Mouse (Mus musculus) midbrain, embryonic 10.5 days (tissue): Measurements from ENCODE around the gene Fam78b. TPM values are rescaled to one million over a fixed set of nuclear protein-coding genes. Genes with fewer than 3 reads are reported as not detected.

Experiments used
- DNase-seq: peaks from one replicate; pipeline ENCODE4 v3.0.0-alpha.2; 2017; ENCODE audit warnings: low spot score
- H3K27ac ChIP-seq: fragments of 300-500 bp; sonication (generic); replicated peaks from 2 replicates; pipeline ENCODE4 v1.5.1; 2016; ENCODE audit warnings: mild to moderate bottlenecking
- H3K27me3 ChIP-seq: fragments of 300-500 bp; sonication (generic); 2 replicates; pipeline ENCODE4 v1.6.1; 2016; ENCODE audit warnings: low read depth, mild to moderate bottlenecking; ENCODE audit not compliant: poor library complexity, severe bottlenecking
- H3K36me3 ChIP-seq: fragments of 300-500 bp; sonication (generic); 2 replicates; pipeline ENCODE4 v1.6.1; 2016; ENCODE audit warnings: mild to moderate bottlenecking, moderate library complexity
- H3K4me1 ChIP-seq: fragments of 300-500 bp; sonication (generic); 2 replicates; pipeline ENCODE4 v1.6.1; 2016
- H3K4me3 ChIP-seq: fragments of 300-500 bp; sonication (generic); 2 replicates; pipeline ENCODE4 v1.5.1; 2016; ENCODE audit warnings: mild to moderate bottlenecking, moderate library complexity
- H3K9me3 ChIP-seq: fragments of 300-500 bp; sonication (generic); replicated peaks from 2 replicates; pipeline ENCODE4 v1.6.1; 2016; ENCODE audit warnings: mild to moderate bottlenecking
- WGBS: fragments of 180-500 bp; shearing (Covaris S2); methylation state at CpG from one replicate; pipeline ENCODE4 v1.1.7; 2016; 5-methylcytosine and 5-hydroxymethylcytosine counted together
- polyA plus RNA-seq: library from polyadenylated mRNA; unstranded; fragments of >200 nt; fragmentation: Nextera tagmentation; extraction: Ambion mirVana; gene quantifications from 2 replicates; pipeline ENCODE4 v1.2.1, GENCODE M21; 2016

Fam78b gene
- polyA plus RNA-seq, 1 experiment from 2014 or later = 1.7 TPM

DNA sequence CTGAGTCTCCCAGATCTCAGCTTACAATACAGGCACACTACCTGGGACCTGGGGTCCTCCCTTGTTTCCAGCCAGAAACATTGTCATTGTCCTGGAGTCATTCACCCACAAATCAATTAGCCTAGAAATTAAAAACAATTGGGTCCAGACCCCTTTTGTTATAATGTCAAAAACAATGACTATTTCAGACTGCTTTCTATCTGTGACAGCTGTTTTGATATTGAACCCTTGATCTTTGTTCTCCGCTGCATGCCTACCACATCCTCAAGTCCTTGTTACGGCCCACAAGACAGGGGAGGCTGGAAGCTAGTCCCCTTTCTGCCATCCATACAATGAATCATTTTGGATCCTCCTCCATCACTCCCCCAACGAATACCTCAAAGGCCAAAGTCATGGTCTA, 80.7 kb downstream of the Fam78b start:
- no peak for DNase-seq
- H3K27me3 ChIP-seq = no peaks in the 10 kb centered on the region
- no peak overlapping the region for H3K27ac ChIP-seq
- H3K36me3 ChIP-seq = 0 out of 2 replicates have a peak, but pooled peaks cover 3% of the 10 kb centered on the region
- H3K4me3 ChIP-seq = no peak overlapping the region
- peaks cover 15% of the 10 kb centered on the region for H3K4me1 ChIP-seq
- 71% methylated on average over 3 of the region's 3 CpGs for WGBS
- H3K9me3 ChIP-seq = no peaks in the 10 kb centered on the region

- DNase-seq = peak; percentile 22
- Histone ChIP-seq H3K27ac (peak overlapping the region; percentile 65), H3K4me1 (peaks cover 15% of the 10 kb centered on the region), H3K9me3 (no peaks in the 10 kb centered on the region), H3K27me3 (no peaks in the 10 kb centered on the region), H3K4me3 (no peak overlapping the region), H3K36me3 (0 out of 2 replicates have a peak, but pooled peaks cover 3% of the 10 kb centered on the region)
- 32% methylated on average over 4 of the region's 4 CpGs for WGBS
Observed at GRCm38 (mm10) chr1:167082506-167083100, 81.4 kb downstream of the Fam78b start.

GRCm38 (mm10) chr1:167083181-167083580, 82.0 kb downstream of the Fam78b start:
- H3K9me3 ChIP-seq = no peaks in the 10 kb centered on the region
- peaks cover 15% of the 10 kb centered on the region for H3K4me1 ChIP-seq
- H3K4me3 ChIP-seq = no peak overlapping the region
- 0 out of 2 replicates have a peak, but pooled peaks cover 3% of the 10 kb centered on the region for H3K36me3 ChIP-seq
- peak overlapping the region; percentile 65; the same call in 1 of the 2 replicates for H3K27ac ChIP-seq
- 91% methylated on average over 2 of the region's 2 CpGs for WGBS
- H3K27me3 ChIP-seq = no peaks in the 10 kb centered on the region
- no peak for DNase-seq

DNA sequence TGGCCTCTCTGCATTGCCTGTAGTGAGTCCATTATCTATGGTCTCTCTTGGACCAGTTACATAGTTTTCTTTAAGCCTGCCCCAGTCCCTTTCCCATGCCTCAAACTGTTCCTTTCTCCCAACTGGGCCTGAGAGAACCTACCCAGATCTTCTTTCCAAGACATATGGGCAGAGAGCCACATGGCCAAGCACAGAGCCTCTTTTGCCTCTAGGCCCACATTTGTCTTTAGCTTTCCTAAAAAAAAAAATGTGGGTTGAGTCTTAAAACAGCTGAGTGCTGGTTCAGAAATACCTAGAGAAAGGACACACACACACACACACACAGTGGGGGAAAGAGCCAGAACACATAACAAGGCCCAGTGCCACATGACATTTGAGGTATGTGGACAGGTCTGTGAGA, 83.1 kb downstream of the Fam78b start:
- no peak overlapping the region for H3K27ac ChIP-seq
- no peak for DNase-seq
- peaks cover 15% of the 10 kb centered on the region for H3K4me1 ChIP-seq
- H3K36me3 ChIP-seq = no peaks in the 10 kb centered on the region
- no peak overlapping the region for H3K4me3 ChIP-seq
- H3K27me3 ChIP-seq = no peaks in the 10 kb centered on the region
- no peaks in the 10 kb centered on the region for H3K9me3 ChIP-seq

DNA sequence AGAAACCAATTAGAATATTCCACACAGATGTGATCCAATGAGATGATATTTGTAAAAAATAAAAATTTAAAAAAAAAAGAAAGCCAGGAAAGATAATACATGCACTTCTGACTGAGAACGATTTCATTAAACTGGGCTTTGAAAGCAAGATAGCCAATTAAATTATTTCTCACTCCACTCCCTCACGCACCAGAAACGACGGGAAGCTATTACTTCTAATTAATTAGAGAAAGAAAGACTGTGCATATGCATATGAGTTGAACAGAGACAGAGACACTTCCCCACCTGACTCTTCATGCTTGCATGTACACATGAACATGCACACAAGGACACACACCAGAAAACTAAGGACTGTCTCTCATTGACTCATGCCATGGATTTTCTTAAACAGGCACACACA, 84.2 kb downstream of the Fam78b start:
- Histone ChIP-seq H3K27me3 (no peaks in the 10 kb centered on the region), H3K36me3 (no peaks in the 10 kb centered on the region), H3K27ac (no peak overlapping the region), H3K9me3 (no peaks in the 10 kb centered on the region), H3K4me3 (no peak overlapping the region), H3K4me1 (peaks cover 15% of the 10 kb centered on the region)
- WGBS = 88% methylated on average over 4 of the region's 4 CpGs
- no peak for DNase-seq

DNA sequence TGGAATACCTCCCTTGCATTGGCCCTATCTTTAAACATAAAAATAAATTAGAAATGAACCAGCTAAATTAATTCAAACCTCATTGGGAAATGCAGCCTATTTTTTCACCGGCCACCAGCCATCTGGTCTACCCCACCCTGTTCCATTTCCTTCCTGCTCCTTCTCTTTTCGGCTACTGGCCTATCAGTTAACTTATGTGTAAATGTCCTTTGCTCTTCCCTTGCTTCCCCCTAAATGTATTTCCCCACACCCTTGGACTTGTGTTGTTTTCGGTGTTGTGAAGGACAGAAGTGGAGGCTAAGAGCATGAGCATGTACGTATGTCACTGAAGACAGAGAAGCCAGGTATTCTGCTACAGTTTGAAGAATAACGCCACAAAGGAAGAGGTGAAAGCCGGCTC, 89.2 kb downstream of the Fam78b start:
- Histone ChIP-seq H3K4me3 (no peak overlapping the region), H3K27me3 (no peaks in the 10 kb centered on the region), H3K4me1 (no peaks in the 10 kb centered on the region), H3K27ac (no peak overlapping the region), H3K36me3 (no peaks in the 10 kb centered on the region), H3K9me3 (no peaks in the 10 kb centered on the region)
- DNase-seq = no peak
- WGBS = 90% methylated on average over 6 of the region's 6 CpGs

DNA sequence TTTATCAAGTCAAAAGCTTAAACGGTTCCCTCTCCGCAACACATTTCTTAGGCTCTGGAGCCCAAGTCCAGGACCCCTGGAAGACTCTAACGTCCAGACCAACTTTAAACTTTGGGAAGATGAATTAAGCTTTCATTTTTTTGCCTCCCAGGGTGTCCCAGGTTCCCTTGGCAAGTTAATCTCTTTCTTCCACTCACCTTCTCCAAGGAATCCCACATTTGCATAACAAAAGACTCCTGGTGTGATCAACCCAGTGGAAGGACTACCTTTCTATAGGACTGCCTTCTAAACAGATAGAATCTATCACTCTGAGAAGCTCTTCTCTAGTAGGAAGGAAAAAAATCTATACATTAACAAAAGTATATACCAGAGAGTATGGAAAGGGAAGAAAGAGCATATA, 92.3 kb downstream of the Fam78b start:
- no peak overlapping the region for H3K27ac ChIP-seq
- no peaks in the 10 kb centered on the region for H3K36me3 ChIP-seq
- WGBS = 53% methylated on average over 3 of the region's 3 CpGs
- H3K4me3 ChIP-seq = no peak overlapping the region
- no peaks in the 10 kb centered on the region for H3K4me1 ChIP-seq
- no peaks in the 10 kb centered on the region for H3K27me3 ChIP-seq
- H3K9me3 ChIP-seq = no peaks in the 10 kb centered on the region
- DNase-seq = no peak

- no peaks in the 10 kb centered on the region for H3K27me3 ChIP-seq
- no peaks in the 10 kb centered on the region for H3K4me1 ChIP-seq
- DNase-seq = no peak
- H3K36me3 ChIP-seq = no peaks in the 10 kb centered on the region
- no peak overlapping the region for H3K4me3 ChIP-seq
- WGBS = 90% methylated on average over 10 of the region's 10 CpGs
- no peaks in the 10 kb centered on the region for H3K9me3 ChIP-seq
- H3K27ac ChIP-seq = no peak overlapping the region
Observed at GRCm38 (mm10) chr1:167094589-167095148, 93.5 kb downstream of the Fam78b start.

DNA sequence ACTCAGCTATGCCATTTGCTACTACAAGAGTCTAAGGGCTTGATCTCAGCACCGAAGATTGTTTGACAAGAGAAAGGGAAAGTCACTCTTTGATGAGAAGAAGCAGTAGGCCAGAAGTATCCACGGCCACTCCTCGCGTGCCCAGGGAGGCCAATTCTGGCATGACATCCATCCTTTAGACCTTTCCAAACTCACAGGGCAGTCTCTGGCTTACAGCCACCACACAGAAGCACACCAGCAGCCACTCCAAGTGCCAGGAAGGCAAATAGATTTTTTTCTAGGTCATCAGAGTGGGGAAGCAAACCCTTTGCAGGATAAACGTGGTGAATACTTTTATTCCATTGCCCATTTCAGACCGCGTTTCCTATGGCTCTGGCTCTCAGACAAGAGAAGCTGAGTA, 97.5 kb downstream of the Fam78b start:
- H3K27ac ChIP-seq = no peak overlapping the region
- 91% methylated on average over 7 of the region's 7 CpGs for WGBS
- no peaks in the 10 kb centered on the region for H3K27me3 ChIP-seq
- no peaks in the 10 kb centered on the region for H3K9me3 ChIP-seq
- no peaks in the 10 kb centered on the region for H3K36me3 ChIP-seq
- DNase-seq = no peak
- H3K4me1 ChIP-seq = no peaks in the 10 kb centered on the region
- no peak overlapping the region for H3K4me3 ChIP-seq

DNA sequence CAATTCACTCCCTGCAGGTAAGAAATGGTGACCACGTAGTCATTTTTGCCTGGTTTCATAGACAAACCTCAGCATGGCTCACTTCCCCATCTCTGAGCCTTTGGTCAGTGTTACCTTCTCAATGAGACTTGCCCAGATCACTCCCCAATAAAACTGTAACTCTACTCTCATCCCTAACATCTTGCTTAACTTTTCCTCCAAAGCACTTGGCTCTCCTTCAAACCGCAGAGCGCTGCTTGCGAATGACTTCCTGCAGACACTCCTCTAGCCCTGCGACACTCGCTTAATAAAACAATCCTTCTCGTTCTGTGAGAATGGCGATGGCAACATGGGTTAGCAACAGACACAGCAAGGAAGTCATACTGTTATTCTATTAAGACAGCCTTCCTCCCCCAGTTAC, 100.8 kb downstream of the Fam78b start:
- no peaks in the 10 kb centered on the region for H3K36me3 ChIP-seq
- no peaks in the 10 kb centered on the region for H3K9me3 ChIP-seq
- no peaks in the 10 kb centered on the region for H3K27me3 ChIP-seq
- DNase-seq = no peak
- 91% methylated on average over 8 of the region's 8 CpGs for WGBS
- H3K4me3 ChIP-seq = no peak overlapping the region
- H3K4me1 ChIP-seq = peaks cover 8% of the 10 kb centered on the region
- H3K27ac ChIP-seq = no peak overlapping the region

DNA sequence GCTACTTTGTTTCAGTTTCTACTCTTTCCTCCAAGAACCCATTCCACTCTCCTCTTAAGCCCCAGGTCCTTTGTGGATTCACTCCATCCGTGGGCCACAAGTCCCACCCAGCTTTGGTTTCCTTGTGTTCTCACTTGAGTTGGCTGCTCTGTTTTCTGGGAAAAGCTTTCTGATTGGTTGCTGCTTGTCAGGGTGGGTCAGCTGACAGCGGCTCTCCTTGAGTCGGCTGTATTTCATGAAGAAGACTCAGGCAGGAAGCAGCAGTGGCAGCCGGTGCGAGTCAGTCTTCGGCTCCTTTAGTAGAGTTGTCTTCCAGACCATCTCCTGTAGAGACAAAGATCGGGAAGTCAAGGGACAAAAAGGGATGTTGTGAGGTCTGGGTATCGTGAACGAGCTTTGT, 101.3 kb downstream of the Fam78b start:
- no peak for DNase-seq
- H3K27ac ChIP-seq = no peak overlapping the region
- no peaks in the 10 kb centered on the region for H3K9me3 ChIP-seq
- WGBS = 83% methylated on average over 9 of the region's 9 CpGs
- no peak overlapping the region for H3K4me3 ChIP-seq
- no peaks in the 10 kb centered on the region for H3K36me3 ChIP-seq
- H3K4me1 ChIP-seq = peaks cover 8% of the 10 kb centered on the region
- no peaks in the 10 kb centered on the region for H3K27me3 ChIP-seq

DNA sequence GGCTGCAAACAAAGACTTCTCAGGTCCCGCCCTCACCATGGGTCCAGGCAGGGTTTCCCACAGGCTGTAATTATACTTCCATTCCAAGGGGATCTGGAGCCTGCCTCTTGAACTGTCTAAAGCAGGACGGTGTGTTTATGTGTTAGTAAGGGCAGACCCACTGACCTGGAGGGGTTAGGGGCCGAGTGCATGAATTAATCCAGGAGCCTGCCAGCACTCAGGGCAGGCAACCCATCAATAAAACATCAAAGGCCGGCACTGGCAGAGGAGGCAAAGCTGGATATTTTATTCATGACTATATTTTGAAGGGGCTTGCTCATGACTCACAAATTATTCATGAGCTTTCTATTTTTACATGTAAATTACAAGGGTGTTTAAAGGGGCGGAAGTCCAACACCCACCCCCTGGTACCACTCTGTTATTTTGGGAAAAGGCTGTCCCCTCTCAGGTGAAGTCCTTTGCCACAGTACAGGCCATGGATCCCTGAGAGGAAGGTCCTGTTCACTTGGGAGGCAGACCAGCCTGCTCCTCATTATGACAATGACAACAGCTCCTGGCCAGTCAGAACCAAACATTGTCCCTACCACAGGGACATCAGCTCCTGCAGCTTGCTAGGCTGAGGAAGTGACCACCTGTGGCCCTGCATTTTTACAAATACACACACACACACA, 103.9 kb downstream of the Fam78b start:
- H3K27me3 ChIP-seq = no peaks in the 10 kb centered on the region
- H3K4me3 ChIP-seq = no peak overlapping the region
- no peaks in the 10 kb centered on the region for H3K36me3 ChIP-seq
- H3K4me1 ChIP-seq = peaks cover 8% of the 10 kb centered on the region
- no peaks in the 10 kb centered on the region; the same call in 1 of the 2 replicates for H3K9me3 ChIP-seq
- no peak for DNase-seq
- no peak overlapping the region; the same call in 1 of the 2 replicates for H3K27ac ChIP-seq
- 57% methylated on average over 5 of the region's 5 CpGs for WGBS

GRCm38 (mm10) chr1:167105916-167106315, 104.7 kb downstream of the Fam78b start:
- Histone ChIP-seq H3K36me3 (no peaks in the 10 kb centered on the region), H3K27me3 (no peaks in the 10 kb centered on the region), H3K4me1 (peaks cover 8% of the 10 kb centered on the region), H3K27ac (no peak overlapping the region), H3K9me3 (no peaks in the 10 kb centered on the region; the same call in 1 of the 2 replicates), H3K4me3 (no peak overlapping the region)
- DNase-seq = no peak
- WGBS = 91% methylated on average over 4 of the region's 4 CpGs
